Mouse (Mus musculus) small intestine, adult 2 months (tissue): ENCODE data around the gene Pcx. TPM values are rescaled to one million over a fixed set of nuclear protein-coding genes. Genes with fewer than 3 reads are reported as not detected.

ENCODE experiments used
- H3K27ac ChIP-seq: fragments of 200-500 bp; 2 replicates; pipeline ENCODE4 v1.5.1; 2012; ENCODE audit warnings: low read depth, low read length, control low read depth, inconsistent platforms; ENCODE audit not compliant: insufficient read depth
- H3K27me3 ChIP-seq: fragments of 200-500 bp; 2 replicates; pipeline ENCODE4 v1.6.1; 2012; ENCODE audit warnings: mild to moderate bottlenecking, moderate library complexity, low read length, inconsistent platforms; ENCODE audit not compliant: control insufficient read depth, insufficient read depth
- H3K36me3 ChIP-seq: fragments of 200-500 bp; 2 replicates; pipeline ENCODE4 v1.6.1; 2012; ENCODE audit warnings: mild to moderate bottlenecking, low read length, control low read depth, inconsistent platforms; ENCODE audit not compliant: control insufficient read depth, insufficient read depth
- H3K4me1 ChIP-seq: fragments of 200-500 bp; 2 replicates; pipeline ENCODE4 v1.6.1; 2012; ENCODE audit warnings: low read length, inconsistent platforms, mixed read lengths; ENCODE audit not compliant: control insufficient read depth, insufficient read depth, insufficient read length
- H3K4me3 ChIP-seq: fragments of 200-500 bp; 2 replicates; pipeline ENCODE4 v1.5.1; 2012; ENCODE audit warnings: low read depth, mild to moderate bottlenecking, control low read depth, inconsistent platforms, low read length, moderate library complexity
- CTCF ChIP-seq: fragments of 200-500 bp; IDR thresholded peaks from 2 replicates; pipeline ENCODE4 v1.5.1; 2012; ENCODE audit warnings: low read depth, mild to moderate bottlenecking, control low read depth, inconsistent platforms, low read length, moderate library complexity, mixed read lengths; ENCODE audit not compliant: insufficient replicate concordance, insufficient read length; ENCODE audit errors: extremely low read depth
- POLR2A ChIP-seq: fragments of 200-500 bp; IDR thresholded peaks from 2 replicates; pipeline ENCODE4 v1.6.1; 2012; ENCODE audit warnings: low read depth, mild to moderate bottlenecking, control low read depth, inconsistent platforms, low read length, moderate library complexity
- WGBS: fragments of 180-500 bp; shearing (Covaris S2); methylation state at CpG from one replicate; pipeline ENCODE4 v1.1.7; 2018; 5-methylcytosine and 5-hydroxymethylcytosine counted together
- polyA plus RNA-seq: library from polyadenylated mRNA; depleted of rRNA; stranded (reverse); fragments of >200 nt; gene quantifications from 2 replicates; pipeline ENCODE4 v1.2.3, GENCODE M21; 2012

The Pcx gene
- polyA plus RNA-seq, 1 experiment, result 31.3 TPM

GRCm38 (mm10) chr19:4540263-4540662 lies 30.0 kb downstream of the Pcx start:
- no peak for TF ChIP-seq POLR2A
- TF ChIP-seq CTCF, result no peak
- 90% methylated on average over 6 of the region's 6 CpGs for WGBS

DNA sequence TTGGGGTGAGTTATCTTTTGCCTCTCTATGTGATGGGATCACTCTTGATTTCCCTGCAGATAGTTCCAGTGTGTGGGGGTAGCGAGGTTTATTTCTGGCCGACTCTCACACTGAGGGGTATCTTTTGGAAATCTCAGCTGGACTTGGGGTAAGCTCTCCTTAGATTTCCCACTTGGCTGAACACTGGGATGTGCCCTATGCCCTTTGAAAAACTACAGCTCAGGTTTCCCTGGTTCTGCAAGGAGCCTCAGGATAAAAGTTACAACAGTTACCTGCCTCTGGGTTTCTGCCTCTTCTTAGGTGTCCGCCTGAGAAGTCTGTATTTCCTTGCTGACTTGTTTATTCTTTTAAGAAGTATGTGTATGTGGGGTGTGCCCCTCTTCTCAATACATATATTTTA lies 30.7 kb downstream of the Pcx start:
- Histone ChIP-seq H3K4me1 (peaks cover 2% of the 10 kb centered on the region; the same call in 1 of the 2 replicates), H3K36me3 (no peaks in the 10 kb centered on the region), H3K27ac (no peak overlapping the region), H3K27me3 (no peaks in the 10 kb centered on the region), H3K4me3 (no peak overlapping the region)
- WGBS, result 92% methylated on average over 3 of the region's 3 CpGs
- no peak for TF ChIP-seq POLR2A
- TF ChIP-seq CTCF, result no peak

More at GRCm38 (mm10) chr19:4540263-4540662, 30.0 kb downstream of the Pcx start:
- H3K4me1 ChIP-seq, result peaks cover 2% of the 10 kb centered on the region; the same call in 1 of the 2 replicates
- no peaks in the 10 kb centered on the region for H3K36me3 ChIP-seq
- no peak overlapping the region for H3K4me3 ChIP-seq
- H3K27me3 ChIP-seq, result no peaks in the 10 kb centered on the region
- H3K27ac ChIP-seq, result no peak overlapping the region

GRCm38 (mm10) chr19:4542081-4542480 lies 31.8 kb downstream of the Pcx start:
- Histone ChIP-seq H3K27ac (no peak overlapping the region), H3K4me1 (peaks cover 2% of the 10 kb centered on the region; the same call in 1 of the 2 replicates), H3K36me3 (no peaks in the 10 kb centered on the region), H3K27me3 (no peaks in the 10 kb centered on the region), H3K4me3 (no peak overlapping the region)
- TF ChIP-seq POLR2A (no peak), CTCF (no peak)

GRCm38 (mm10) chr19:4545091-4545490 lies 34.8 kb downstream of the Pcx start:
- WGBS, result 46% methylated on average over 4 of the region's 4 CpGs
- Histone ChIP-seq H3K4me1 (peaks cover 2% of the 10 kb centered on the region; the same call in 1 of the 2 replicates), H3K4me3 (no peak overlapping the region), H3K27me3 (no peaks in the 10 kb centered on the region), H3K36me3 (no peaks in the 10 kb centered on the region), H3K27ac (no peak overlapping the region)
- TF ChIP-seq POLR2A, result no peak
- no peak for TF ChIP-seq CTCF

- H3K27ac ChIP-seq, result no peak overlapping the region
- H3K36me3 ChIP-seq, result no peaks in the 10 kb centered on the region
- no peaks in the 10 kb centered on the region for H3K27me3 ChIP-seq
- H3K4me1 ChIP-seq, result peaks cover 2% of the 10 kb centered on the region; the same call in 1 of the 2 replicates
- TF ChIP-seq CTCF (no peak), POLR2A (no peak)
- no peak overlapping the region for H3K4me3 ChIP-seq
- 82% methylated on average over 6 of the region's 6 CpGs for whole genome bisulfite sequencing
These were observed 35.6 kb downstream of the Pcx start for GRCm38 (mm10) chr19:4545841-4546240.

GRCm38 (mm10) chr19:4547801-4548200 lies 37.5 kb downstream of the Pcx start:
- TF ChIP-seq POLR2A (no peak), CTCF (no peak)
- no peaks in the 10 kb centered on the region for H3K27me3 ChIP-seq
- no peaks in the 10 kb centered on the region for H3K36me3 ChIP-seq
- H3K4me1 ChIP-seq, result peaks cover 2% of the 10 kb centered on the region; the same call in 1 of the 2 replicates
- 85% methylated on average over 6 of the region's 6 CpGs for WGBS
- H3K27ac ChIP-seq, result no peak overlapping the region
- H3K4me3 ChIP-seq, result no peak overlapping the region

GRCm38 (mm10) chr19:4548305-4548883 lies 38.1 kb downstream of the Pcx start:
- H3K36me3 ChIP-seq, result no peaks in the 10 kb centered on the region
- no peak overlapping the region for H3K27ac ChIP-seq
- no peak overlapping the region for H3K4me3 ChIP-seq
- TF ChIP-seq CTCF, result no peak
- no peak for TF ChIP-seq POLR2A
- H3K4me1 ChIP-seq, result peaks cover 2% of the 10 kb centered on the region; the same call in 1 of the 2 replicates
- no peaks in the 10 kb centered on the region for H3K27me3 ChIP-seq
- 85% methylated on average over 3 of the region's 3 CpGs for WGBS
